Mouse (Mus musculus): ENCODE results near the gene Mgat3.

Mgat3 gene

GRCm38 (mm10) chr15:80263610-80264575 lies 90.4 kb downstream of the Mgat3 start, which contains the start of gene Rps19bp1:
TSS of gene Rps19bp1 (minus strand) at chr15:80264315.
- peak; percentile 91 to 94 for DNase-seq

All from kidney, postnatal 25 days (tissue).